Mouse (Mus musculus): ENCODE measurements at regions not wholly inside any gene's neighbourhood (a gene's known extent, or its start where the extent isn't known, plus 50 kb on each side); places are given as distances from the start of the nearest gene placed in this dataset.

- TF ChIP-seq CTCF (conservative IDR thresholded peaks at IDR 0.05; ENCODE audit: low read length) (no peak), NANOG (IDR thresholded peaks at IDR 0.05; ENCODE audit: borderline replicate concordance, low read length) (no peak), POU5F1 (IDR thresholded peaks at IDR 0.05; ENCODE audit: borderline replicate concordance, low read length) (no peak)
These were observed 84.7 kb upstream of the Chd2 start for GRCm38 (mm10) chr7:73626291-73626690.
